Mouse (Mus musculus): ENCODE measurements around the gene Nsd1. TPM values are rescaled to one million over a fixed set of nuclear protein-coding genes. Genes with fewer than 3 reads are reported as not detected.

Gene Nsd1
- 68.0 TPM in 2 replicates for polyA plus RNA-seq (2014; fragmentation: Nextera tagmentation; extraction: Ambion mirVana)

GRCm38 (mm10) chr13:55209649-55210192, at the start of gene Nsd1:
TSS of gene Nsd1 (plus strand) at chr13:55209782.
- WGBS: 14% methylated on average over 30 of the region's 31 CpGs
- H3K9me3 ChIP-seq (ENCODE audit: control insufficient read depth, low read length): no peaks in the 10 kb centered on the region
- peak within 1 kb of the TSS; percentile 98 for H3K9ac ChIP-seq (ENCODE audit: low read length)
- H3K36me3 ChIP-seq (ENCODE audit: control insufficient read depth, insufficient read depth, low read length): no peaks in the 10 kb centered on the region; the same call in 1 of the 2 replicates
- ATAC-seq (ENCODE audit: low FRiP score): no peak; the same call in 1 of the 2 replicates
- peak within 1 kb of the TSS; percentile 99 for H3K27ac ChIP-seq (ENCODE audit: low read depth, low read length)
- peaks cover 30% of the 10 kb centered on the region for H3K4me1 ChIP-seq (ENCODE audit: control insufficient read depth, insufficient read depth, low read length)
- H3K4me2 ChIP-seq: peak within 1 kb of the TSS; percentile 95
- peak within 1 kb of the TSS; percentile 88 for H3K4me3 ChIP-seq (ENCODE audit: low read depth, low read length)
- DNase-seq (ENCODE audit: low spot score, missing footprints): peak; percentile 97
- no peaks in the 10 kb centered on the region for H3K27me3 ChIP-seq (ENCODE audit: control insufficient read depth, insufficient read depth, low read length)

- H3K27ac ChIP-seq (ENCODE audit: low read depth, low read length): no peak overlapping the region
- no peak overlapping the region for H3K4me2 ChIP-seq
- H3K9me3 ChIP-seq (ENCODE audit: control insufficient read depth, low read length): no peaks in the 10 kb centered on the region
- ATAC-seq (ENCODE audit: low FRiP score) (no peak), DNase-seq (ENCODE audit: low spot score, missing footprints) (peak; percentile 79)
- H3K36me3 ChIP-seq (ENCODE audit: control insufficient read depth, insufficient read depth, low read length): no peaks in the 10 kb centered on the region
- H3K4me3 ChIP-seq (ENCODE audit: low read depth, low read length): no peak overlapping the region
- no peaks in the 10 kb centered on the region for H3K4me1 ChIP-seq (ENCODE audit: control insufficient read depth, insufficient read depth, low read length)
- no peaks in the 10 kb centered on the region for H3K27me3 ChIP-seq (ENCODE audit: control insufficient read depth, insufficient read depth, low read length)
- H3K9ac ChIP-seq (ENCODE audit: low read length): no peak overlapping the region
- WGBS: 63% methylated on average over 7 of the region's 7 CpGs
Measured at GRCm38 (mm10) chr13:55162365-55162764, 47.2 kb upstream of the Nsd1 start.

GRCm38 (mm10) chr13:55163553-55163952, 46.0 kb upstream of the Nsd1 start:
- 52% methylated on average over 5 of the region's 5 CpGs for WGBS
- Histone ChIP-seq H3K36me3 (ENCODE audit: control insufficient read depth, insufficient read depth, low read length) (no peaks in the 10 kb centered on the region), H3K27me3 (ENCODE audit: control insufficient read depth, insufficient read depth, low read length) (no peaks in the 10 kb centered on the region), H3K9ac (ENCODE audit: low read length) (no peak overlapping the region), H3K27ac (ENCODE audit: low read depth, low read length) (no peak overlapping the region), H3K4me3 (ENCODE audit: low read depth, low read length) (no peak overlapping the region), H3K9me3 (ENCODE audit: control insufficient read depth, low read length) (no peaks in the 10 kb centered on the region), H3K4me1 (ENCODE audit: control insufficient read depth, insufficient read depth, low read length) (no peaks in the 10 kb centered on the region; the same call in 1 of the 2 replicates), H3K4me2 (no peak overlapping the region)
- DNase-seq (ENCODE audit: low spot score, missing footprints) (peak; percentile 82), ATAC-seq (ENCODE audit: low FRiP score) (no peak)

GRCm38 (mm10) chr13:55165831-55166339, 43.7 kb upstream of the Nsd1 start:
- WGBS: 90% methylated on average over 16 of the region's 16 CpGs
- DNase-seq (ENCODE audit: low spot score, missing footprints) (no peak), ATAC-seq (ENCODE audit: low FRiP score) (no peak)
- H3K9me3 ChIP-seq (ENCODE audit: control insufficient read depth, low read length): no peaks in the 10 kb centered on the region
- H3K4me1 ChIP-seq (ENCODE audit: control insufficient read depth, insufficient read depth, low read length): no peaks in the 10 kb centered on the region; the same call in 1 of the 2 replicates
- no peaks in the 10 kb centered on the region for H3K36me3 ChIP-seq (ENCODE audit: control insufficient read depth, insufficient read depth, low read length)
- H3K9ac ChIP-seq (ENCODE audit: low read length): no peak overlapping the region
- H3K27ac ChIP-seq (ENCODE audit: low read depth, low read length): no peak overlapping the region
- H3K4me2 ChIP-seq: no peak overlapping the region
- no peaks in the 10 kb centered on the region for H3K27me3 ChIP-seq (ENCODE audit: control insufficient read depth, insufficient read depth, low read length)
- no peak overlapping the region for H3K4me3 ChIP-seq (ENCODE audit: low read depth, low read length)

GRCm38 (mm10) chr13:55166806-55167725, 42.5 kb upstream of the Nsd1 start:
- H3K9me3 ChIP-seq (ENCODE audit: control insufficient read depth, low read length): no peaks in the 10 kb centered on the region
- peaks cover 9% of the 10 kb centered on the region for H3K4me1 ChIP-seq (ENCODE audit: control insufficient read depth, insufficient read depth, low read length)
- no peak for ATAC-seq (ENCODE audit: low FRiP score)
- no peaks in the 10 kb centered on the region for H3K27me3 ChIP-seq (ENCODE audit: control insufficient read depth, insufficient read depth, low read length)
- H3K9ac ChIP-seq (ENCODE audit: low read length): no peak overlapping the region
- H3K36me3 ChIP-seq (ENCODE audit: control insufficient read depth, insufficient read depth, low read length): no peaks in the 10 kb centered on the region
- DNase-seq (ENCODE audit: low spot score, missing footprints): no peak
- WGBS: 91% methylated on average over 32 of the region's 32 CpGs
- no peak overlapping the region for H3K27ac ChIP-seq (ENCODE audit: low read depth, low read length)
- no peak overlapping the region for H3K4me3 ChIP-seq (ENCODE audit: low read depth, low read length)
- H3K4me2 ChIP-seq: no peak overlapping the region

GRCm38 (mm10) chr13:55167798-55168197, 41.8 kb upstream of the Nsd1 start:
- no peaks in the 10 kb centered on the region for H3K9me3 ChIP-seq (ENCODE audit: control insufficient read depth, low read length)
- H3K4me3 ChIP-seq (ENCODE audit: low read depth, low read length): no peak overlapping the region
- H3K27ac ChIP-seq (ENCODE audit: low read depth, low read length): no peak overlapping the region
- H3K4me1 ChIP-seq (ENCODE audit: control insufficient read depth, insufficient read depth, low read length): peaks cover 14% of the 10 kb centered on the region
- no peak for ATAC-seq (ENCODE audit: low FRiP score)
- H3K4me2 ChIP-seq: no peak overlapping the region
- H3K9ac ChIP-seq (ENCODE audit: low read length): no peak overlapping the region
- H3K36me3 ChIP-seq (ENCODE audit: control insufficient read depth, insufficient read depth, low read length): no peaks in the 10 kb centered on the region
- WGBS: 83% methylated on average over 11 of the region's 11 CpGs
- no peaks in the 10 kb centered on the region for H3K27me3 ChIP-seq (ENCODE audit: control insufficient read depth, insufficient read depth, low read length)
- DNase-seq (ENCODE audit: low spot score, missing footprints): no peak

GRCm38 (mm10) chr13:55168255-55168654, 41.3 kb upstream of the Nsd1 start:
- Histone ChIP-seq H3K27me3 (ENCODE audit: control insufficient read depth, insufficient read depth, low read length) (no peaks in the 10 kb centered on the region), H3K4me3 (ENCODE audit: low read depth, low read length) (no peak overlapping the region), H3K4me1 (ENCODE audit: control insufficient read depth, insufficient read depth, low read length) (peaks cover 14% of the 10 kb centered on the region), H3K36me3 (ENCODE audit: control insufficient read depth, insufficient read depth, low read length) (no peaks in the 10 kb centered on the region), H3K4me2 (no peak overlapping the region), H3K9ac (ENCODE audit: low read length) (no peak overlapping the region), H3K9me3 (ENCODE audit: control insufficient read depth, low read length) (no peaks in the 10 kb centered on the region), H3K27ac (ENCODE audit: low read depth, low read length) (no peak overlapping the region)
- DNase-seq (ENCODE audit: low spot score, missing footprints) (no peak), ATAC-seq (ENCODE audit: low FRiP score) (no peak)
- WGBS: 95% methylated on average over 5 of the region's 5 CpGs

- no peak for DNase-seq (ENCODE audit: low spot score, missing footprints)
- 65% methylated on average over 13 of the region's 13 CpGs for whole genome bisulfite sequencing
- no peaks in the 10 kb centered on the region for H3K36me3 ChIP-seq (ENCODE audit: control insufficient read depth, insufficient read depth, low read length)
- peaks cover 14% of the 10 kb centered on the region for H3K4me1 ChIP-seq (ENCODE audit: control insufficient read depth, insufficient read depth, low read length)
- peak; percentile 80 for ATAC-seq (ENCODE audit: low FRiP score)
- no peaks in the 10 kb centered on the region for H3K27me3 ChIP-seq (ENCODE audit: control insufficient read depth, insufficient read depth, low read length)
- H3K9me3 ChIP-seq (ENCODE audit: control insufficient read depth, low read length): no peaks in the 10 kb centered on the region
- H3K4me3 ChIP-seq (ENCODE audit: low read depth, low read length): no peak overlapping the region
- no peak overlapping the region for H3K4me2 ChIP-seq
- no peak overlapping the region for H3K27ac ChIP-seq (ENCODE audit: low read depth, low read length)
- no peak overlapping the region for H3K9ac ChIP-seq (ENCODE audit: low read length)
Measured at GRCm38 (mm10) chr13:55168958-55169369, 40.6 kb upstream of the Nsd1 start.

Measured in midbrain, embryonic 11.5 days (tissue).